Mouse (Mus musculus) cerebellum, adult 2 months (tissue): ENCODE data around the gene H2-Ob. TPM values are rescaled to one million over a fixed set of nuclear protein-coding genes. Genes with fewer than 3 reads are reported as not detected.

ENCODE experiments used
- DNase-seq, 2 experiments: peaks; one replicate each; pipeline ENCODE4 v3.0.0; 2021
- H3K27ac ChIP-seq: fragments of 200-500 bp; 2 replicates; pipeline ENCODE4 v1.5.1; 2012; ENCODE audit warnings: low read length, control low read depth, inconsistent platforms; ENCODE audit not compliant: insufficient read depth
- H3K27me3 ChIP-seq: fragments of 200-500 bp; 2 replicates; pipeline ENCODE4 v1.6.1; 2012; ENCODE audit warnings: inconsistent platforms, mild to moderate bottlenecking, low read length, moderate library complexity; ENCODE audit not compliant: control insufficient read depth, insufficient read depth
- H3K4me1 ChIP-seq: fragments of 200-500 bp; 2 replicates; pipeline ENCODE4 v1.6.1; 2011; ENCODE audit warnings: low read length; ENCODE audit not compliant: control insufficient read depth, insufficient read depth
- H3K4me3 ChIP-seq: fragments of 200-500 bp; replicated peaks from 2 replicates; pipeline ENCODE3; 2011; ENCODE audit warnings: mild to moderate bottlenecking, low read depth, low read length, control low read depth; ENCODE audit not compliant: insufficient read depth
- CTCF ChIP-seq: fragments of 200-500 bp; IDR thresholded peaks from 2 replicates; pipeline ENCODE4 v1.5.1; 2011; ENCODE audit warnings: low read depth, mild to moderate bottlenecking, control low read depth, low read length, moderate library complexity, borderline replicate concordance; ENCODE audit not compliant: insufficient read depth
- POLR2A ChIP-seq: fragments of 200-500 bp; IDR thresholded peaks from 2 replicates; pipeline ENCODE4 v1.6.1; 2011; ENCODE audit warnings: low read length, control low read depth, borderline replicate concordance; ENCODE audit not compliant: insufficient read depth
- whole genome bisulfite sequencing: fragments of 180-500 bp; shearing (Covaris S2); methylation state at CpG from one replicate; pipeline ENCODE4 v1.1.7; 2018; 5-methylcytosine and 5-hydroxymethylcytosine counted together
- polyA plus RNA-seq: library from polyadenylated mRNA; depleted of rRNA; stranded (reverse); fragments of >200 nt; gene quantifications from 2 replicates; pipeline ENCODE4 v1.2.3, GENCODE M21; 2012

The H2-Ob gene
- polyA plus RNA-seq, 1 experiment: 0.67 TPM

DNA sequence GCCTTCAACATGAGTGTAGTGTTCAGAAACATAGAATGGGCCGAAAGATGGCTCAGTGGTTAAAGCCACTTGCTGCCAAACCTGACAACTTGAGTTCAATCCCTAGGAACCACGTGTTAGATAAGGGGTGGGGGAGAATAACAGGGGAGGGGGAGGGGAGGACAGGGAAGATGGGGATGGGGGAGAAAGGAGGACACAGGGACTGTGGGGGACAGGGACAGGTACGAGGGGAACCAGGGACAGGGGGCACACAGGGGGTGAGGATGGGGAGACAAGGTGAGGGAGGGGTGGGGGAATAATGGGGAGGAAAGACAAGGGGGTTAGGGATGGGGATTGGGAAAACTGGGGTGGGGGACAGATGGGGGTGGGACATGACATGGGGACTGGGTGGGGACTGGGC lies 1.7 kb downstream of the H2-Ob start:
- 62% methylated on average over 3 of the region's 3 CpGs for WGBS
- TF ChIP-seq POLR2A (no peak), CTCF (no peak)
- no peak overlapping the region for H3K4me3 ChIP-seq
- no peak for DNase-seq
- H3K4me1 ChIP-seq: no peaks in the 10 kb centered on the region
- no peaks in the 10 kb centered on the region for H3K27me3 ChIP-seq
- H3K27ac ChIP-seq: no peak overlapping the region

DNA sequence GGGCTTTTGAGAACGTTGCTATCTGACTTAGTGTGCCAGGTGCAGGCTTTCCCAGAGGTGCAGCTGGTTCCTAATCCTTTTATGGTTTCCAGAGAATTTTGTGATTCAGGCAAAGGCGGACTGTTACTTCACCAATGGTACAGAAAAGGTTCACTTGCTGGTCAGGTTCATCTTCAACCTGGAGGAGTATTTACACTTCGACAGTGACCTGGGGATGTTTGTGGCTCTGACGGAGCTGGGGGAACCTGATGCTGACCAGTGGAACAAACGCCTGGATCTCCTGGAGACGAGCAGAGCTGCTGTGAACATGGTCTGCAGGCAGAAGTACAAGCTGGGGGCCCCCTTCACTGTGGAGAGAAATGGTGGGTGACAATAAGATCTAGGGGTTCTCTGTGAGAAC lies 2.2 kb downstream of the H2-Ob start:
- 74% methylated on average over 6 of the region's 6 CpGs for WGBS
- Histone ChIP-seq H3K4me1 (no peaks in the 10 kb centered on the region), H3K27ac (no peak overlapping the region), H3K27me3 (no peaks in the 10 kb centered on the region), H3K4me3 (no peak overlapping the region)
- TF ChIP-seq POLR2A: no peak
- no peak for TF ChIP-seq CTCF
- no peak for DNase-seq

DNA sequence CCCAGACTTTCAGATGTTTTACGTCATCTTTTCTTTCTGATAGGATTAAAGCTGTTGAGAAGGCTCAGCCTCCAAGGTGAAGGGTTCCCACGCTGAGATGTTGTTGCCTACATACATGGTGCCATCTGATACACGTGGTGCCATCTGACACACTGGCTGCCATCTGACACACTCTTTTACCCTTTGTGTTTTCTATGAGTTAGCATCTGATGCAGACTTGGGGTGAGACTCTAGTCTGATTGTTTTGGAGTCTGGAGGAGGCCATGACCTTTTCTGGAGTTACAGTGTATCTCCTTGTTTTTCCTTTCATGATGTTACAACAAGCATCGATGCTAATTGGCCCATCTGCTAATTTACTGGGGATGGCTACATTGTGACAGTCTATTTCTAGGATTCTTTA lies 6.0 kb downstream of the H2-Ob start:
- DNase-seq: no peak
- H3K27ac ChIP-seq: no peak overlapping the region
- WGBS: 65% methylated on average over 4 of the region's 4 CpGs
- TF ChIP-seq CTCF (no peak), POLR2A (no peak)
- H3K4me1 ChIP-seq: no peaks in the 10 kb centered on the region
- H3K27me3 ChIP-seq: no peaks in the 10 kb centered on the region
- no peak overlapping the region for H3K4me3 ChIP-seq

DNA sequence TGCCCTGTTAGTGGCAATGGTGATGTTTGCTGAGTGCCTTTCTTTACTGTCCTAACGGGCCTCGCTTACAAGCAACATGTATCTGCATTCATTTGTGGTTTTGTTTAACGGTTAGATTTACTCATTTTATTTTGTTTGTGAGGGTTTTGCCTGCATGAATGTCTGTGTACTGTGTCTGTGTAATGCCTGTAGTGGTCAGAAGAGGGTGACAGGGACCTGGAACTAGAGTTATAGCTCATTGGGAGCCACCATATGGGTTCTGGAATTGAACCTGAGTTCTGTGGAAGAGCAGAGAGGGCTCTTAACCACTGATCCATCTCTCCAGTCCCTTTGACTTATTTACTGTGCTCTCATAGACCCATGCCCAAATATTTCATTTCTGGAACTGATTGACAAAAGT lies 8.3 kb downstream of the H2-Ob start:
- no peak for DNase-seq
- 89% methylated on average over 3 of the region's 3 CpGs for WGBS
- Histone ChIP-seq H3K27ac (no peak overlapping the region), H3K4me3 (no peak overlapping the region), H3K27me3 (no peaks in the 10 kb centered on the region), H3K4me1 (no peaks in the 10 kb centered on the region)
- no peak for TF ChIP-seq CTCF
- TF ChIP-seq POLR2A: no peak

DNA sequence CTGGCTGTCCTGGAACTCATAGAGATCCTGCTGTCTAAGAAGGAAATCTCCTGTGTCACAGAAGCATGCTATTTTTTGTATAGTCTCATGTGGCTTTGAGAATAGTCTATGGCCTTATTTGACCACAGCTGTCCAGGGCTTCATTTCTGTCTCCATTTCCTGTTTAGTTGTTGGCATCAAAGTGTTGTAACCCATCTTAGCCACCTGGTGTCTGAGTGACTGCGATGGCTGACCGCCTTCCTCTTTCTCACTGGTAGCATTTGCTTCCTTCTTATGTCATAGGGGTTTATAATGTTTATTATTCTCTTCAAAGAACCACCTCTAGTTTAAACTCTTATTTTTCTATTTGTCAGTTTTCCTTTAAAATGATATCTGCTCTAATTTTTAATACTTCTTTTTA lies 10.1 kb downstream of the H2-Ob start:
- Histone ChIP-seq H3K4me1 (no peaks in the 10 kb centered on the region), H3K27me3 (no peaks in the 10 kb centered on the region), H3K4me3 (no peak overlapping the region), H3K27ac (no peak overlapping the region)
- DNase-seq: no peak
- 42% methylated on average over 2 of the region's 2 CpGs for WGBS
- TF ChIP-seq CTCF (no peak), POLR2A (no peak)

DNA sequence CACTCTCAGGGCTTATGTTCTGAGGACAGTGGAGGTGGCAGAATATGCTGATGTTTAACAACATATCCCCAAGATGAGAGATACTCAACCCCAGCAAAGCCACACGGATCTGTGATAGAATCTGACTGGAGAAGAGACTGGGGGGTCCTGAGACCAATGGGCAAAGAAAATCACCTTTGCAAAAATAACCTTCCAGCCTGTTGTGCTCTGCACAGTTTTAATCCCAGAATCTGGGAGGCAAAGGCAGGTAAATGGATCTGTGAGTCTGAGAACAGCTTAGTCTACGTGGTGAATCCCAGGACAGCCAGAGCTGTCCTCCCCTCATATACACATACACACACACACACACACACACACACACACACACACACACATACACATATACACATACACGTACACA lies 10.7 kb downstream of the H2-Ob start:
- Histone ChIP-seq H3K27ac (no peak overlapping the region), H3K4me3 (no peak overlapping the region), H3K4me1 (no peaks in the 10 kb centered on the region), H3K27me3 (no peaks in the 10 kb centered on the region)
- DNase-seq: no peak
- WGBS: 51% methylated on average over 3 of the region's 3 CpGs
- TF ChIP-seq POLR2A: no peak
- TF ChIP-seq CTCF: no peak

DNA sequence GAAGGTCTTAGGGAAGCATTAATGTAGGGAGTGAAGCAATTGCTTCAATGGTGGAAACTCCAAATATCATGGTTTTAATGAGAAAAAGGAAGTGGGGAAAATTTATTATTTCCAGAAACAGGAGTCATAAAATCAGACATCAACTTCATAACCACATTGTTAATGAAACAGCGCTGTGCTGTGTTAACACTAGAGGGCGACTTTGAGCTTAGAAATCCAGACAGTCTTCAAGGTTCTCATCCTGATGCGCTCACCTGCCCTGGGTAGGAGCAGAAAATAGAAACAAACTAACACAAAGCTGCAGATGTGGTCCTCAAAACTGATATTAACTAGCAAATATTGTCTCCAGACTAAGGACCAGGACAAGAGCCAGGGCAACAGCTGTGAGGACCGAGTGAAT lies 11.2 kb downstream of the H2-Ob start:
- TF ChIP-seq POLR2A (no peak), CTCF (peak; percentile 61)
- no peak overlapping the region for H3K4me3 ChIP-seq
- no peaks in the 10 kb centered on the region for H3K4me1 ChIP-seq
- WGBS: 13% methylated on average over 4 of the region's 4 CpGs
- no peaks in the 10 kb centered on the region for H3K27me3 ChIP-seq
- peak; percentile 27 to 31 for DNase-seq
- no peak overlapping the region for H3K27ac ChIP-seq

DNA sequence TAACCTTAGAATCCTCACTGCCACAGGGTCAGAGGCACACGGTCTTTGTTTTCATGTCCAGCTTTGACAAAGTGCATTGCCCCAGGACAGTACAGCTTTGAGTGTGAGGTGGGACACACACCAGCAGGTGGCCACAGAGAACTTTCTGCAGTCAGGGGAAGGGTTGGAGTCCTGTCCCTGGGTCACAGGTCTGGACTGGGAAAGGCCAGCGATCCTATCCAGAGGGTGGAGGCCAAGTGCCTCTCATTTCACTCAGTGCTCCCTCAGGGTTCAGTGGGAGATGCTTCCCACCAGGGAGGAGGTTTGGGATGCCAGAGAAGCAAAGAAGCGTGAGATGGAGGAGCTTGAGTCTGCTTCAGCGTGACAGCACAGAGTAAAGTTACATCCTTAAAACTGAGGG lies 13.0 kb downstream of the H2-Ob start:
- Histone ChIP-seq H3K27me3 (no peaks in the 10 kb centered on the region), H3K27ac (no peak overlapping the region), H3K4me3 (no peak overlapping the region), H3K4me1 (no peaks in the 10 kb centered on the region)
- 34% methylated on average over 4 of the region's 4 CpGs for WGBS
- DNase-seq: no peak
- no peak for TF ChIP-seq POLR2A
- no peak for TF ChIP-seq CTCF
